Mouse (Mus musculus) kidney, adult 2 months (tissue): Measurements from ENCODE around the gene Plppr3.

Source experiments
- CTCF ChIP-seq: fragments of 200-500 bp; conservative IDR thresholded peaks from 2 replicates; pipeline ENCODE4 v1.5.1; 2011; ENCODE audit warnings: low read depth, mild to moderate bottlenecking, control low read depth, low read length, moderate library complexity, mixed read lengths; ENCODE audit not compliant: insufficient read depth, insufficient read length
- POLR2A ChIP-seq: fragments of 200-500 bp; IDR thresholded peaks from one replicate; pipeline ENCODE4 v1.6.1; 2011; ENCODE audit warnings: low read depth, low read length, control low read depth

- no peak for TF ChIP-seq CTCF
- no peak for TF ChIP-seq POLR2A
These were observed 38.0 kb upstream of the Plppr3 start for GRCm38 (mm10) chr10:79912412-79912811.
